Mouse (Mus musculus) liver, postnatal 0 days (tissue): ENCODE data around the gene Shh. TPM values are rescaled to one million over a fixed set of nuclear protein-coding genes. Genes with fewer than 3 reads are reported as not detected.

Experiments
- ATAC-seq: fragments of 200-750 bp; cut with Nextera tagmentation; 2 replicates; pipeline ENCODE4 v1.8.0; 2017; ENCODE audit warnings: mild to moderate bottlenecking, moderate library complexity
- DNase-seq: peaks from one replicate; pipeline ENCODE4 v3.0.0-alpha.2; 2016
- H3K27ac ChIP-seq: fragments of 300-500 bp; sonication (generic); 2 replicates; pipeline ENCODE4 v1.5.1; 2014; ENCODE audit warnings: antibody characterized with exemption, moderate library complexity, mild to moderate bottlenecking, low read depth
- H3K27me3 ChIP-seq: fragments of 300-500 bp; sonication (generic); 2 replicates; pipeline ENCODE4 v1.6.1; 2014; ENCODE audit warnings: low read length, control low read depth, mixed read lengths; ENCODE audit not compliant: insufficient read depth
- H3K36me3 ChIP-seq: fragments of 300-500 bp; sonication (generic); replicated peaks from 2 replicates; pipeline ENCODE4 v1.6.1; 2014; ENCODE audit warnings: mild to moderate bottlenecking, control low read depth, low read length, moderate library complexity, mixed read lengths; ENCODE audit not compliant: insufficient read depth
- H3K4me1 ChIP-seq: fragments of 300-500 bp; sonication (generic); 2 replicates; pipeline ENCODE4 v1.6.1; 2014; ENCODE audit warnings: antibody characterized with exemption, mild to moderate bottlenecking, control low read depth; ENCODE audit not compliant: insufficient read depth
- H3K4me2 ChIP-seq: fragments of 300-500 bp; sonication (generic); 2 replicates; pipeline ENCODE4 v1.6.1; 2014; ENCODE audit warnings: low read depth, mild to moderate bottlenecking, low read length, moderate library complexity, mixed read lengths
- H3K4me3 ChIP-seq: fragments of 300-500 bp; sonication (generic); 2 replicates; pipeline ENCODE4 v1.5.1; 2014; ENCODE audit warnings: low read depth, low read length
- H3K9ac ChIP-seq: fragments of 300-500 bp; sonication (generic); replicated peaks from 2 replicates; pipeline ENCODE4 v1.6.1; 2014; ENCODE audit warnings: mild to moderate bottlenecking, moderate library complexity
- H3K9me3 ChIP-seq: fragments of 300-500 bp; sonication (generic); 2 replicates; pipeline ENCODE4 v1.6.1; 2016; ENCODE audit warnings: mild to moderate bottlenecking, control low read depth, low read length, mixed read lengths
- CTCF ChIP-seq: sonication (generic); IDR thresholded peaks from 2 replicates; pipeline ENCODE4 v1.5.1; 2016; ENCODE audit warnings: antibody characterized with exemption, low read depth
- EP300 ChIP-seq: IDR thresholded peaks from 2 replicates; pipeline ENCODE4 v1.6.1; 2016; ENCODE audit warnings: antibody characterized with exemption, low read depth, mild to moderate bottlenecking
- WGBS: fragments of 180-500 bp; shearing (Covaris S2); extraction: QIAGEN DNeasy Blood & Tissue Kit; methylation state at CpG from one replicate; pipeline ENCODE4 v1.1.7; 2014; ENCODE audit not compliant: insufficient replicate concordance; 5-methylcytosine and 5-hydroxymethylcytosine counted together
- polyA plus RNA-seq: library from polyadenylated mRNA; unstranded; fragments of >200 nt; fragmentation: Nextera tagmentation; extraction: Ambion mirVana; gene quantifications from 2 replicates; pipeline ENCODE4 v1.2.1, GENCODE M21; 2015

Shh gene
- polyA plus RNA-seq, 1 experiment from 2014 or later = not detected

DNA sequence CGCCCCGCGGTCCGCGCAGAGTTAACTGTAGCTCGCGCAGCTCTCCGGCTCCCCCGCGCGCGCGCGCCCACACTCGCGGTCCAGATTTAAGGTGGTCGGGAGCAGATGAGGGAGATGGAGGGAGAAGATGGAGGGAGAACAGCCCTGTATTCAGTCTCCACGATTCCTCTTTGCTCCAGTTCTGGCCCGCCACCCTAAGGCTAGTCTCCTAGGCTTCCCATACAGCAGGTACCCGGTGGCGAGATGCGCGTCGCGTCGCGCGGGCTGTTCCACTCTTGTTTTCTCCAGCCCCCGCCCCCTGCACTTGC is 2.0 kb downstream of the Shh start:
- TF ChIP-seq CTCF = no peak
- ATAC-seq (no peak), DNase-seq (no peak)
- no peaks in the 10 kb centered on the region for H3K9me3 ChIP-seq
- H3K4me2 ChIP-seq = peak overlapping the region; percentile 76
- no peak overlapping the region for H3K27ac ChIP-seq
- peak overlapping the region; percentile 34; the same call in 1 of the 2 replicates for H3K4me3 ChIP-seq
- no peaks in the 10 kb centered on the region for H3K4me1 ChIP-seq
- H3K9ac ChIP-seq = no peak overlapping the region
- 2% methylated on average over 29 of the region's 29 CpGs for WGBS
- H3K27me3 ChIP-seq = peaks cover 87% of the 10 kb centered on the region
- no peaks in the 10 kb centered on the region for H3K36me3 ChIP-seq

DNA sequence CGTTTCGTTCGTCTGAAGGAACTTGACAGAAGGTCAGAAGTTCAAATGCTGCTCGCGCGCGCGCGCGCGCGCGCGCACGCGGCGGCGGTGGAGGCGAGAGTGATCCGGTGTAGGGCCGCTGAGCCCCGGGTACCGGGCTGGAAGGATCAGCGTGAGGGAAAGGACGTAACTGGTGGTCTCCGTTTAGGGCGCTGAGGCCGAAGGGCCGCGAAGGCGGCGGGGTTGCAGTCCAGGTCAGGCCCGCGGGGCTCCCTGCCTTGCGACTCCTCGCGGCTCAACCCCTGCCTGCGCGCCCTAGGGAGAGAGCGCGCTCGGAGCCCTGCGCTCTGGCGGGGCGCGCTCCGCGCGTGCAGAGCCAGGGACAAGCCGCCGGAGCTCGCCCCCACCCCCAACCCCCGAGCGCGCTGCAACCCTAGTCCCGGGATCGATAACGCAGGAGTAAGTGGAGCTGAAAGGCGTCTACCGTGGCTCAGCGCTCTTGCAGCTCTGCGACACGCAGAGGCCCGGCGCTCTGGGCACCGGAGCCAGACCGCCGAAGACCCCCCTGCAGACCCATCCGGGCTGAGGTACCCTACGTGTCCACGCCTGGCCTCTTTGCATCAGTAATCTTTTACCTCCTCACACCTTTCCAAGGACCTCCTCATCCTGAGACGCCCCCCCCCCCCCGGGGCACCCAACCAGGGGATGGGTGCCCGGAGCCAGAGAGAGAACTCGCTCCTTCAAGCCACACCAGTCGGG is 2.5 kb downstream of the Shh start:
- Histone ChIP-seq H3K9me3 (no peaks in the 10 kb centered on the region), H3K27ac (no peak overlapping the region), H3K4me2 (peak overlapping the region; percentile 76), H3K4me1 (no peaks in the 10 kb centered on the region), H3K27me3 (peaks cover 92% of the 10 kb centered on the region), H3K4me3 (peak overlapping the region; percentile 34), H3K36me3 (no peaks in the 10 kb centered on the region), H3K9ac (no peak overlapping the region)
- WGBS = 1% methylated on average over 63 of the region's 76 CpGs
- DNase-seq = peak; percentile 25
- no peak for ATAC-seq
- TF ChIP-seq EP300 (no peak), CTCF (no peak)

DNA sequence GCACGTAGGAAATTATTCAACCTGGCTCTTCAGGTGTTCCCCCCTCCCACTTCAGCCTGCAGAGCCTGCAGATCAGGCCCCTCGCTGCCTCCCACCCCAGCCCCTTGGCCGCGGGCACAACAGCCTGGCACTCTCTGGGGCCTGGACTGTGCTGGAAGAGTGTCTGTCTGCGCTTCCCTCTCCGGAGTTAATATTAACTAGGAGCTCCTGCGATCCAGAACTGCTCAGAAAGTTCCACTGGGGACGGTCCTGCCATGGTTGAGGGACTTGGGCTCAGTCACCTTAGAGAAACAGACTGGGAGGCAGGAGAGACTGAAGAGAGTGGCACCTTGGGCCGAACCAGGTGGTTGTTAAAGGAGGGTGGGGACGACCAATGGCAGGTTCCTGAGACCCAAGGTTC is 3.4 kb downstream of the Shh start:
- no peak overlapping the region for H3K9ac ChIP-seq
- H3K27me3 ChIP-seq = peaks cover 99% of the 10 kb centered on the region
- peak overlapping the region; percentile 76 for H3K4me2 ChIP-seq
- 3% methylated on average over 10 of the region's 10 CpGs for WGBS
- no peak for TF ChIP-seq CTCF
- TF ChIP-seq EP300 = no peak
- peak overlapping the region; percentile 34 for H3K4me3 ChIP-seq
- DNase-seq = peak; percentile 15
- no peaks in the 10 kb centered on the region for H3K4me1 ChIP-seq
- H3K9me3 ChIP-seq = no peaks in the 10 kb centered on the region
- ATAC-seq = no peak
- H3K36me3 ChIP-seq = no peaks in the 10 kb centered on the region
- no peak overlapping the region for H3K27ac ChIP-seq

DNA sequence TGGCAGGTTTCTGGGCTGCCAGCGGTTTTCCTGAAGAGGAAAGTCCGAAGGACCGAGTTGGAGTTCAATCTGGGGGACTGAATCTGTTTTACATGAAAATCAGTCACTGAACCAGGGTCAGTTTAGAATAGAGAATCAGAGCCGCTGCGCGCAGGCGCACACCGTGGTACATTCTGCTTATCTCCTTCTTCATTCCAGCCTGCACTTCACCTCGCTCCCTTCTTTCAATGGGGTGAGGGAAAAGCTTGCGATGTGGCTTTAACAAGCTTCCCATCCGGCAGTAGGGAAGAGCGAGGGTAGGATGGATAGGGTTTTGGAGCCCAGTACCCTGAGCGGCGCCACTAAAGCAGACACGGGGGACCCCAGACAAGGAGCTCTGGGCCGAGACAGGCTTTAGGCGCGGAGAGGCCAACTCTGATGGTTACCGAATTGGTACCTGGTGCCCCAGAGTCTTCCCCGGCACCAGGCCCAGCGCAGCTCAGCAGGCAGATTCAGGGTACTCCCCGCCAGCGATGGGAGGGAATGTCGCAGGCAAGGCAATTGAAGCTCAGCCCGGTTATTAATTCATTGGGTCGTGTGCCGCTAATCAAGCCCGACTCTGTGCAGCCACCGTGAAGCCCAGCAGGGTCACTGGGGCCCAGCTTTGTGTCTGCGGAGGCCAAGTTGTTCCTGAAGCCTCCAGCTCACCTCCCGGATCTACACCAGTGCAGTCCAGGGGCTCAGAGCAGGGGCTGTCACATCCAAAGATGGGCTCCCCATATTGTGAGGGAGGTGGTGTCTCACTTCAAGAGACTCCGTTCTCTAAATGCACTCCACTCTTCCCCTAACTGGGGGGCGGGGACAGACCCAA is 4.1 kb downstream of the Shh start:
- Histone ChIP-seq H3K9me3 (no peaks in the 10 kb centered on the region), H3K27ac (no peak overlapping the region), H3K27me3 (peaks cover 99% of the 10 kb centered on the region), H3K4me3 (no peak overlapping the region), H3K36me3 (no peaks in the 10 kb centered on the region), H3K9ac (no peak overlapping the region), H3K4me1 (no peaks in the 10 kb centered on the region), H3K4me2 (no peak overlapping the region)
- ATAC-seq (no peak), DNase-seq (no peak)
- TF ChIP-seq EP300 = no peak
- TF ChIP-seq CTCF = no peak
- 3% methylated on average over 33 of the region's 33 CpGs for WGBS

DNA sequence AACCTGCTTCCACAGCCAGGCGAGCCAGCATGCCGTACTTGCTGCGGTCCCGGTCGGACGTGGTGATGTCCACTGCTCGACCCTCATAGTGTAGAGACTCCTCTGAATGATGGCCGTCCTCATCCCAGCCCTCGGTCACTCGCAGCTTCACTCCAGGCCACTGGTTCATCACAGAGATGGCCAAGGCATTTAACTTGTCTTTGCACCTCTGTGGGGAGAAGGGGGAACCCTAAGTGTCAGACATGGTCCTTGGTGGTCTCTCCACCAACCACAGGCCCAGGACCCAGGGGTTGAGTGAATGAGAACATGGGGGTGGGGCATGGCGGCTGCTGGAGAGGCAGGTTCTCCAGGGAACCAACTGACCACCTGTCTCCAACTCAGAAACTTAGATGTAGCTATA is 5.7 kb downstream of the Shh start:
- peaks cover 94% of the 10 kb centered on the region for H3K27me3 ChIP-seq
- no peak for TF ChIP-seq EP300
- no peak for TF ChIP-seq CTCF
- WGBS = 17% methylated on average over 11 of the region's 11 CpGs
- no peak overlapping the region for H3K4me3 ChIP-seq
- no peak overlapping the region for H3K27ac ChIP-seq
- H3K4me1 ChIP-seq = no peaks in the 10 kb centered on the region
- H3K4me2 ChIP-seq = no peak overlapping the region
- ATAC-seq (no peak), DNase-seq (no peak)
- no peak overlapping the region for H3K9ac ChIP-seq
- no peaks in the 10 kb centered on the region for H3K9me3 ChIP-seq
- no peaks in the 10 kb centered on the region for H3K36me3 ChIP-seq

DNA sequence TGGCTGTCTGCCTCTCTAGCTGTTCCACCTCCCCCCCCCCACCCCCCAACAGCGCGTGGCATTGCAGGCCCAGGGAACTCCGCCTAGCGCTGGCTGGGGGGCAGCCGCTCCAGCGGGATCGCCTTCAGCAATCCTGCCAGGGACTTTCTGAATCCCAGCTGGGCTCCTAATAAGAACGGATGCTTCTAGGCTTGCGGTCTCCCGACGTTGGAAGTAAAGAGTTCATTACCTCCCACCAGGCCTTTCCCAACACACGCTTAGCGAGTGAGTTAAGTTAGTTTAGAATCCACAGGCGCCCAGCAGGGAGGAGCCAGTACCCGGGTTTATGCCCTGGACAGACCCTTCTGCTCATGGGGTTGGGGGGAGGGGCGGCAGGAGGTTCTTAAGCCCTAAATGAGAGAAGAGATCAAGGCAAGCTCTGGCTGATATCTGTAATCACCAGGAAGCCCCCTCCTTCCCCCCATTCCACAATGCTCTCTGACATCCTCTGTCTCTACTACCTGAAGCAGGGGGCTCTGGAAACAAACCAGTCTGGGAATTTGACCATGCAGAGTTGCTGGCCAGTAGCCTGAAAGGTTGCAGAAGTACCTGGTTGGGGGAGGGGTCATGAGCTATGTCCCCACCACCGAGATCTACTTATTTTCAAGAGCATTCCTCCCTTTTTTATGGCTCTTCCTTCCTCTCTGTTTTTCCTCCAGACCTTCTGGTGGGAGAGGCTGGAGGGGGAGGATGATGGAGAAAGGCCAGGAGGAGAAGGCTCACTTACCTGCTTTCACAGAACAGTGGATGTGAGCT is 6.3 kb downstream of the Shh start:
- H3K27me3 ChIP-seq = peaks cover 92% of the 10 kb centered on the region
- no peaks in the 10 kb centered on the region for H3K36me3 ChIP-seq
- no peak overlapping the region for H3K4me3 ChIP-seq
- no peak for ATAC-seq
- no peak overlapping the region for H3K9ac ChIP-seq
- H3K4me2 ChIP-seq = no peak overlapping the region
- 3% methylated on average over 17 of the region's 17 CpGs for WGBS
- no peak for DNase-seq
- no peak overlapping the region for H3K27ac ChIP-seq
- no peak for TF ChIP-seq CTCF
- TF ChIP-seq EP300 = no peak
- H3K9me3 ChIP-seq = no peaks in the 10 kb centered on the region
- H3K4me1 ChIP-seq = no peaks in the 10 kb centered on the region
